Comparison of ENCODE assay signal across 9 mouse cellular contexts in the genomic region with DNA sequence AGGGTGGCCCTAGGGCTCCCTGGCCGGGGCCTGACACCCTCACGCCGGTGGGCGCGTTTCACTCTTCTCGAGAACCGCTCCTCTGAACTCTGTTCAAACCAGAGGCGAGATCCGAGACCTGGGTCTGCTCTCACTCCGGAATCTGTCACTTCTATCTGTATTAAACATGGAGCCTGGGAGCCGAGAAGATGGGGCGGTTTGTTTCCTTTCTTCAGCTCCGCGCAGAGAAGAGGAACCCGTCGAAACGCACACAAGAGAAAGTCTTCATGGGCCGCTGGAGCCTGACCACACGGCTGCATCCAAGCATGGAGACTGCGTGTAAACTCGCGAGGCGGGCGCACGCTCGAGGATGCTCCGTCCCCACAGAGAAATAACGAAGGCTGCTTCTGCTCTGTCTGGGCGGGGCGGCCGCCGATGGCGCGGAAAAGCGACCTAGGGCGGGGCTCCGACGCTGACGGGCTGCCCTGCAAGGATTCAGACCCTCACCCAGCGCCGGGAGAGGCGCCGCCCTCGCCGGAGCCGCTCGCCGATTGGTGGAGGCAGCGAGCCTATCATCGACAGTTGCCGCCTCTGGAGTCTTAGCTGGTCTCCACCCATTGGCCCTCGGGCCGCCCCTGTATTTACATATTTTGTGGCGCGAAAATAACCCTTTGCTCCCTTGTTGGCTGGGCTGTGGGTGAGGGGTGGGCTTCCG. TPM values are rescaled to one million over a fixed set of nuclear protein-coding genes. Genes with fewer than 3 reads are reported as not detected.
DNase-seq lines count a peak whose midpoint lies in the region; ATAC-seq and TF ChIP-seq lines count a peak whose summit lies in the region.
"Had no signal": no experiment of that assay in that cellular context is flagged by ENCODE, and none has a peak within 500 bp of the region (broad histone marks: within the 10 kb centered on the region; RNA-seq: fewer than 3 reads in every experiment).

No protein-coding gene starts in this region.

- no peaks in the 10 kb centered on the region for H3K27me3 ChIP-seq in heart, embryonic 14.5 days (ENCODE audit: control insufficient read depth, insufficient read depth, low read length)
- H3K27me3 ChIP-seq in spleen, adult 2 months (ENCODE audit: control insufficient read depth, insufficient read depth, low read length): peaks cover 45% of the 10 kb centered on the region

- H3K9ac ChIP-seq in heart, embryonic 14.5 days (ENCODE audit: low read length): peak overlapping the region; percentile 79

- no peak for TF ChIP-seq POLR2A in spleen, adult 2 months (IDR thresholded peaks at IDR 0.05; ENCODE audit: low read depth, low read length)

- H3K4me1 ChIP-seq in heart, embryonic 14.5 days (ENCODE audit: control insufficient read depth in 2 of 2, insufficient read depth in 2 of 2, low read length in 2 of 2): peaks cover 5 to 7% of the 10 kb centered on the region in 2 experiments; a peak in 3 of 4 replicates
- peaks cover 17% of the 10 kb centered on the region for H3K4me1 ChIP-seq in spleen, adult 2 months (ENCODE audit: control insufficient read depth, insufficient read depth, insufficient read length)

- H3K4me3 ChIP-seq in heart, embryonic 14.5 days (ENCODE audit: control insufficient read depth in 1 of 2, insufficient read depth in 1 of 2, low read depth in 1 of 2, low read length in 2 of 2): peak overlapping the region; percentile 46 to 85
- H3K4me3 ChIP-seq in spleen, adult 2 months (ENCODE audit: extremely low read depth, insufficient read depth, insufficient read length): peak overlapping the region; percentile 59

- WGBS in heart, embryonic 14.5 days: under 1% methylated on average over 55 of the region's 56 CpGs
- whole genome bisulfite sequencing in spleen, adult 2 months: under 1% methylated on average over 56 of the region's 56 CpGs

- H3K36me3 ChIP-seq in heart, embryonic 14.5 days (ENCODE audit: control insufficient read depth, insufficient read depth, low read length): no peaks in the 10 kb centered on the region
- H3K36me3 ChIP-seq in spleen, adult 2 months (ENCODE audit: control insufficient read depth, insufficient read depth, low read length): no peaks in the 10 kb centered on the region

- peak overlapping the region; percentile 82 for H3K4me2 ChIP-seq in heart, embryonic 14.5 days (ENCODE audit: low read length)

- no peak for TF ChIP-seq CTCF in spleen, adult 2 months (IDR thresholded peaks at IDR 0.05; ENCODE audit: extremely low read depth, insufficient read depth, insufficient read length, insufficient replicate concordance)

- H3K27ac ChIP-seq in heart, embryonic 14.5 days (replicated peaks in 1 of 2; ENCODE audit: control insufficient read depth in 1 of 2, insufficient read depth in 1 of 2, low read depth in 2 of 2, low read length in 2 of 2): peak overlapping the region; percentile 93 to 98
- H3K27ac ChIP-seq in spleen, adult 2 months (ENCODE audit: insufficient read depth, low read length): no peak overlapping the region

- no peaks in the 10 kb centered on the region for H3K9me3 ChIP-seq in heart, embryonic 14.5 days (ENCODE audit: control insufficient read depth, low read length)

- ATAC-seq in heart, embryonic 14.5 days (ENCODE audit: insufficient number of reproducible peaks, insufficient read depth, low FRiP score, low read depth): peak; percentile 86

- peak; percentile 75 to 77 for DNase-seq in right cerebral cortex, postnatal 10 days (ENCODE audit: low spot score in 2 of 2)
- DNase-seq in right cerebral cortex, postnatal 36 days (ENCODE audit: low spot score in 2 of 2): no peak
- DNase-seq in embryo, embryonic 11 days: peak; percentile 99
- DNase-seq in kidney, postnatal 14 days: peak; percentile 86
- DNase-seq in mesoderm, embryonic 11.5 days (ENCODE audit: low read depth, low spot score): peak; percentile 99
- DNase-seq in spleen, adult 2 months (ENCODE audit: low read depth in 1 of 2, low spot score in 2 of 2): peak; percentile 65 to 71
- DNase-seq in left cerebral cortex, adult 8-10 months (ENCODE audit: low spot score in 2 of 2): no peak

RNA-seq across cellular contexts. Expression of gene Igf2bp3, which starts 3.0 kb away (rescaled TPM):
- polyA plus RNA-seq in heart, embryonic 14.5 days (2014; fragmentation: Nextera tagmentation; extraction: Ambion mirVana): 44.2 and 44.7 TPM in 2 replicates
- 0.08 and 0.15 TPM in 2 replicates for polyA plus RNA-seq in spleen, adult 2 months (2012; rRNA removed)
- total RNA-seq in left cerebral cortex, adult 8-10 months (2022): not detected
- polyA plus RNA-seq: cortical plate, adult 2 months had no signal

RNA-seq across cellular contexts. Expression of gene Tra2a, which starts 46.1 kb away (rescaled TPM):
- polyA plus RNA-seq in heart, embryonic 14.5 days (2014; fragmentation: Nextera tagmentation; extraction: Ambion mirVana): 30.6 and 36.1 TPM in 2 replicates
- 25.8 and 27.3 TPM in 2 replicates for polyA plus RNA-seq in spleen, adult 2 months (2012; rRNA removed)
- 10 to 100 TPM; 45.2 to 57.3 (median 55.6) TPM for total RNA-seq in left cerebral cortex, adult 8-10 months (2022)

Comparison
In these comparisons a context has a peak if more than half of its experiments do, and no peak if none do; other contexts are left out.
1. DNase-seq: peak in right cerebral cortex, postnatal 10 days (2 of 2), embryo, embryonic 11 days (single experiment), kidney, postnatal 14 days (single experiment), mesoderm, embryonic 11.5 days (single experiment) and spleen, adult 2 months (2 of 2); none in right cerebral cortex, postnatal 36 days (0 of 2) and left cerebral cortex, adult 8-10 months (0 of 2).
2. RNA of gene Igf2bp3, which starts 3.0 kb away (polyA plus RNA-seq): 44.2 to 44.7 TPM in heart, embryonic 14.5 days; 0.08 to 0.15 TPM in spleen, adult 2 months; every median in the first group is over 10 times any median in the second.